Mouse (Mus musculus) lung, embryonic 16.5 days (tissue): Measurements from ENCODE around the gene D230025D16Rik. TPM values are rescaled to one million over a fixed set of nuclear protein-coding genes. Genes with fewer than 3 reads are reported as not detected.

Experiments used
- ATAC-seq: fragments of 200-750 bp; cut with Nextera tagmentation; 2 replicates; pipeline ENCODE4 v1.8.0; 2017; ENCODE audit warnings: low read depth, mild to moderate bottlenecking, moderate library complexity
- H3K27ac ChIP-seq: fragments of 300-500 bp; sonication (generic); 2 replicates; pipeline ENCODE4 v1.5.1; 2014; ENCODE audit warnings: mild to moderate bottlenecking, control low read depth, low read length
- H3K27me3 ChIP-seq: fragments of 300-500 bp; sonication (generic); 2 replicates; pipeline ENCODE4 v1.6.1; 2014; ENCODE audit warnings: low read depth, low read length, mixed read lengths; ENCODE audit not compliant: control insufficient read depth, insufficient read depth
- H3K36me3 ChIP-seq: fragments of 300-500 bp; sonication (generic); 2 replicates; pipeline ENCODE4 v1.6.1; 2014; ENCODE audit warnings: low read length; ENCODE audit not compliant: control insufficient read depth, insufficient read depth
- H3K4me1 ChIP-seq: fragments of 300-500 bp; sonication (generic); replicated peaks from 2 replicates; pipeline ENCODE4 v1.6.1; 2014; ENCODE audit warnings: low read length, mixed read lengths; ENCODE audit not compliant: control insufficient read depth, insufficient read depth
- H3K4me2 ChIP-seq: fragments of 300-500 bp; sonication (generic); 2 replicates; pipeline ENCODE4 v1.6.1; 2014; ENCODE audit warnings: low read depth, low read length, control low read depth
- H3K4me3 ChIP-seq: fragments of 300-500 bp; sonication (generic); 2 replicates; pipeline ENCODE4 v1.5.1; 2014; ENCODE audit warnings: mild to moderate bottlenecking, low read length, control low read depth
- H3K9ac ChIP-seq: fragments of 300-500 bp; sonication (generic); 2 replicates; pipeline ENCODE4 v1.6.1; 2014; ENCODE audit warnings: low read length, control low read depth
- H3K9me3 ChIP-seq: fragments of 300-500 bp; sonication (generic); 2 replicates; pipeline ENCODE4 v1.6.1; 2016; ENCODE audit warnings: low read length; ENCODE audit not compliant: control insufficient read depth
- WGBS: fragments of 180-500 bp; shearing (Covaris S2); extraction: QIAGEN DNeasy Blood & Tissue Kit; methylation state at CpG from one replicate; pipeline ENCODE4 v1.1.7; 2014; 5-methylcytosine and 5-hydroxymethylcytosine counted together
- polyA plus RNA-seq: library from polyadenylated mRNA; unstranded; fragments of >200 nt; fragmentation: Nextera tagmentation; extraction: Ambion mirVana; gene quantifications from 2 replicates; pipeline ENCODE4 v1.2.1, GENCODE M21; 2015

D230025D16Rik gene
- polyA plus RNA-seq, 1 experiment from 2014 or later: 48.8 TPM

GRCm38 (mm10) chr8:105270916-105271186, 45.9 kb downstream of the D230025D16Rik start:
- no peak overlapping the region for H3K9ac ChIP-seq
- no peak overlapping the region for H3K4me3 ChIP-seq
- no peaks in the 10 kb centered on the region for H3K36me3 ChIP-seq
- 2% methylated on average over 11 of the region's 11 CpGs for WGBS
- ATAC-seq: no peak
- H3K4me1 ChIP-seq: peaks cover 26% of the 10 kb centered on the region
- H3K27ac ChIP-seq: no peak overlapping the region
- H3K4me2 ChIP-seq: no peak overlapping the region
- peaks cover 83% of the 10 kb centered on the region for H3K27me3 ChIP-seq
- no peaks in the 10 kb centered on the region for H3K9me3 ChIP-seq

GRCm38 (mm10) chr8:105275387-105275786, 50.4 kb downstream of the D230025D16Rik start:
- Histone ChIP-seq H3K27ac (no peak overlapping the region), H3K4me1 (peaks cover 19% of the 10 kb centered on the region), H3K36me3 (no peaks in the 10 kb centered on the region), H3K27me3 (peaks cover 81% of the 10 kb centered on the region), H3K9ac (peak overlapping the region; percentile 34; the same call in 1 of the 2 replicates), H3K9me3 (no peaks in the 10 kb centered on the region), H3K4me2 (peak overlapping the region; percentile 74), H3K4me3 (no peak overlapping the region; the same call in 1 of the 2 replicates)
- WGBS: 13% methylated on average over 11 of the region's 11 CpGs
- ATAC-seq: no peak

GRCm38 (mm10) chr8:105275840-105276239, 50.9 kb downstream of the D230025D16Rik start, which contains the start of gene Nol3:
TSS of gene Nol3 (plus strand) at chr8:105276140.
- Histone ChIP-seq H3K27ac (no peak within 1 kb of the TSS), H3K36me3 (no peaks in the 10 kb centered on the region), H3K4me2 (peak within 1 kb of the TSS; percentile 74), H3K9ac (peak within 1 kb of the TSS; percentile 50), H3K9me3 (no peaks in the 10 kb centered on the region), H3K4me1 (peaks cover 19% of the 10 kb centered on the region), H3K27me3 (peaks cover 77% of the 10 kb centered on the region), H3K4me3 (peak within 1 kb of the TSS; percentile 49)
- ATAC-seq: no peak
- 3% methylated on average over 10 of the region's 10 CpGs for WGBS

GRCm38 (mm10) chr8:105276292-105277120, 51.6 kb downstream of the D230025D16Rik start:
- Histone ChIP-seq H3K9ac (peak overlapping the region; percentile 50), H3K4me2 (peak overlapping the region; percentile 74), H3K27ac (no peak overlapping the region), H3K36me3 (no peaks in the 10 kb centered on the region), H3K9me3 (no peaks in the 10 kb centered on the region), H3K4me1 (peaks cover 19% of the 10 kb centered on the region), H3K27me3 (peaks cover 71% of the 10 kb centered on the region), H3K4me3 (peak overlapping the region; percentile 49)
- 4% methylated on average over 30 of the region's 30 CpGs for whole genome bisulfite sequencing
- peak; percentile 58 for ATAC-seq

- H3K4me3 ChIP-seq: peak overlapping the region; percentile 27
- H3K27ac ChIP-seq: no peak overlapping the region
- 4% methylated on average over 28 of the region's 28 CpGs for WGBS
- no peaks in the 10 kb centered on the region for H3K36me3 ChIP-seq
- H3K9ac ChIP-seq: 0 out of 2 replicates have a peak overlapping the region, but pooled peaks have one; percentile 4
- H3K27me3 ChIP-seq: peaks cover 54% of the 10 kb centered on the region
- H3K4me2 ChIP-seq: peak overlapping the region; percentile 48
- ATAC-seq: peak; percentile 57
- H3K9me3 ChIP-seq: no peaks in the 10 kb centered on the region
- peaks cover 27% of the 10 kb centered on the region for H3K4me1 ChIP-seq
These were observed 54.0 kb downstream of the D230025D16Rik start for GRCm38 (mm10) chr8:105278911-105279334.

GRCm38 (mm10) chr8:105280567-105280966, 55.6 kb downstream of the D230025D16Rik start:
- H3K27me3 ChIP-seq: peaks cover 38% of the 10 kb centered on the region
- WGBS: 70% methylated on average over 3 of the region's 3 CpGs
- H3K4me2 ChIP-seq: no peak overlapping the region
- no peak for ATAC-seq
- no peak overlapping the region for H3K27ac ChIP-seq
- H3K4me1 ChIP-seq: peaks cover 26% of the 10 kb centered on the region
- H3K36me3 ChIP-seq: no peaks in the 10 kb centered on the region
- no peak overlapping the region for H3K9ac ChIP-seq
- H3K9me3 ChIP-seq: no peaks in the 10 kb centered on the region
- no peak overlapping the region for H3K4me3 ChIP-seq

- peaks cover 18% of the 10 kb centered on the region for H3K4me1 ChIP-seq
- no peaks in the 10 kb centered on the region for H3K36me3 ChIP-seq
- no peak overlapping the region for H3K4me3 ChIP-seq
- ATAC-seq: peak; percentile 57
- no peaks in the 10 kb centered on the region for H3K9me3 ChIP-seq
- H3K4me2 ChIP-seq: no peak overlapping the region
- H3K9ac ChIP-seq: no peak overlapping the region
- WGBS: 63% methylated on average over 12 of the region's 12 CpGs
- H3K27ac ChIP-seq: no peak overlapping the region
- H3K27me3 ChIP-seq: peaks cover 25% of the 10 kb centered on the region
These were observed 56.9 kb downstream of the D230025D16Rik start for GRCm38 (mm10) chr8:105281821-105282220.

GRCm38 (mm10) chr8:105282239-105282638, 57.3 kb downstream of the D230025D16Rik start:
- no peak for ATAC-seq
- 77% methylated on average over 4 of the region's 4 CpGs for WGBS
- Histone ChIP-seq H3K9ac (no peak overlapping the region), H3K4me3 (no peak overlapping the region), H3K36me3 (no peaks in the 10 kb centered on the region), H3K4me1 (peaks cover 18% of the 10 kb centered on the region), H3K27me3 (peaks cover 21% of the 10 kb centered on the region), H3K27ac (no peak overlapping the region), H3K4me2 (no peak overlapping the region), H3K9me3 (no peaks in the 10 kb centered on the region)

GRCm38 (mm10) chr8:105283074-105283473, 58.1 kb downstream of the D230025D16Rik start:
- Histone ChIP-seq H3K4me3 (no peak overlapping the region), H3K27ac (0 out of 2 replicates have a peak overlapping the region, but pooled peaks have one; percentile 26), H3K4me1 (peaks cover 20% of the 10 kb centered on the region), H3K9ac (no peak overlapping the region), H3K27me3 (peaks cover 13% of the 10 kb centered on the region), H3K9me3 (no peaks in the 10 kb centered on the region), H3K36me3 (no peaks in the 10 kb centered on the region), H3K4me2 (no peak overlapping the region)
- WGBS: 31% methylated on average over 23 of the region's 23 CpGs
- ATAC-seq: peak; percentile 64
